Mouse (Mus musculus) intestine, postnatal 0 days (tissue): ENCODE measurements at regions not wholly inside any gene's neighbourhood (a gene's known extent, or its start where the extent isn't known, plus 50 kb on each side); places are given as distances from the start of the nearest gene placed in this dataset.
A peak's percentile ranks its signal among the peaks of the same experiment; 100 is the strongest.

ENCODE experiments used
- ATAC-seq: fragments of 200-750 bp; cut with Nextera tagmentation; 2 replicates; pipeline ENCODE4 v1.8.0; 2017; ENCODE audit warnings: mild to moderate bottlenecking, moderate TSS enrichment, moderate library complexity
- H3K27ac ChIP-seq: fragments of 300-500 bp; sonication (generic); 2 replicates; pipeline ENCODE4 v1.5.1; 2014; ENCODE audit warnings: mild to moderate bottlenecking, low read depth, low read length, moderate library complexity
- H3K27me3 ChIP-seq: fragments of 300-500 bp; sonication (generic); replicated peaks from 2 replicates; pipeline ENCODE4 v1.6.1; 2014; ENCODE audit warnings: low read length, mixed read lengths; ENCODE audit not compliant: control insufficient read depth, insufficient read depth
- H3K36me3 ChIP-seq: fragments of 300-500 bp; sonication (generic); 2 replicates; pipeline ENCODE4 v1.6.1; 2014; ENCODE audit warnings: mild to moderate bottlenecking, moderate library complexity; ENCODE audit not compliant: control insufficient read depth, insufficient read depth
- H3K4me1 ChIP-seq: fragments of 300-500 bp; sonication (generic); replicated peaks from 2 replicates; pipeline ENCODE4 v1.6.1; 2014; ENCODE audit warnings: antibody characterized with exemption, low read length, mixed read lengths; ENCODE audit not compliant: control insufficient read depth, insufficient read depth
- H3K4me2 ChIP-seq: fragments of 300-500 bp; sonication (generic); replicated peaks from 2 replicates; pipeline ENCODE4 v1.6.1; 2014; ENCODE audit warnings: low read depth, mild to moderate bottlenecking, moderate library complexity
- H3K4me3 ChIP-seq: fragments of 300-500 bp; sonication (generic); 2 replicates; pipeline ENCODE4 v1.5.1; 2014; ENCODE audit warnings: low read depth, low read length
- H3K9ac ChIP-seq: fragments of 300-500 bp; sonication (generic); 2 replicates; pipeline ENCODE4 v1.6.1; 2014; ENCODE audit warnings: mild to moderate bottlenecking, low read depth, low read length
- H3K9me3 ChIP-seq: fragments of 300-500 bp; sonication (generic); 2 replicates; pipeline ENCODE4 v1.6.1; 2016; ENCODE audit warnings: mixed run types; ENCODE audit not compliant: control insufficient read depth
- CTCF ChIP-seq: sonication (generic); IDR thresholded peaks from 2 replicates; pipeline ENCODE4 v1.5.1; 2016; ENCODE audit warnings: low read depth, mild to moderate bottlenecking, control low read depth, antibody characterized with exemption, moderate library complexity
- WGBS: fragments of 180-500 bp; shearing (Covaris S2); extraction: QIAGEN DNeasy Blood & Tissue Kit; methylation state at CpG from one replicate; pipeline ENCODE4 v1.1.7; 2014; 5-methylcytosine and 5-hydroxymethylcytosine counted together

- H3K27ac ChIP-seq, result no peak overlapping the region
- H3K4me3 ChIP-seq, result no peak overlapping the region
- no peaks in the 10 kb centered on the region for H3K36me3 ChIP-seq
- no peak for TF ChIP-seq CTCF
- H3K4me2 ChIP-seq, result no peak overlapping the region
- no peaks in the 10 kb centered on the region for H3K4me1 ChIP-seq
- H3K9me3 ChIP-seq, result no peaks in the 10 kb centered on the region
- H3K9ac ChIP-seq, result no peak overlapping the region
- no peaks in the 10 kb centered on the region for H3K27me3 ChIP-seq
- no peak for ATAC-seq
Observed at GRCm38 (mm10) chr16:64023981-64024380, 160.0 kb upstream of the Epha3 start.

DNA sequence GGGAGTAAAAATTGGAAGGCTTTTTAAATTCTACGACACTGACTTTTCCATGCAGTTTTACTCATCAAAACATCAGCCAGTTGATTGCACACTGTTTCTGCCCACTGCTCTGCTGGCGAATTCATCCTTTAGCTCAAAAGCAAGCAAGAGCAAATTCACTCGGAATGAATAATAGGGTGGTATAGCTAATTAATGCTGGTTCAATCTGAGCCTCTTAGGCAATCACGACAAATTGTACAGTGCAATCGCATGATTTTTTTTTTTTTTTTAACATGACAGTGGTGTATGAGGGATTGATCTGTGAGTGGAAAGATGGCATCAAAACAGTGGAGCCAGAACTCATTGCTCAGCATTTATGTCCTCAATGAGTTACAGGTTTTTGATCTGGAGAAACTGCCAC, 136.9 kb upstream of the Epha3 start:
- Histone ChIP-seq H3K27me3 (no peaks in the 10 kb centered on the region), H3K9ac (no peak overlapping the region), H3K9me3 (no peaks in the 10 kb centered on the region), H3K27ac (no peak overlapping the region), H3K4me1 (no peaks in the 10 kb centered on the region), H3K4me3 (no peak overlapping the region), H3K4me2 (no peak overlapping the region), H3K36me3 (no peaks in the 10 kb centered on the region)
- TF ChIP-seq CTCF, result no peak
- no peak for ATAC-seq
- 85% methylated on average over 5 of the region's 5 CpGs for WGBS

GRCm38 (mm10) chr16:63967407-63967806, 103.4 kb upstream of the Epha3 start:
- no peak overlapping the region for H3K9ac ChIP-seq
- no peaks in the 10 kb centered on the region for H3K9me3 ChIP-seq
- H3K27me3 ChIP-seq, result no peaks in the 10 kb centered on the region
- no peak for ATAC-seq
- no peak for TF ChIP-seq CTCF
- no peaks in the 10 kb centered on the region for H3K36me3 ChIP-seq
- no peak overlapping the region for H3K27ac ChIP-seq
- no peak overlapping the region for H3K4me3 ChIP-seq
- no peak overlapping the region for H3K4me2 ChIP-seq
- WGBS, result 82% methylated on average over 2 of the region's 2 CpGs
- H3K4me1 ChIP-seq, result no peaks in the 10 kb centered on the region

- Histone ChIP-seq H3K4me2 (no peak overlapping the region), H3K4me1 (no peaks in the 10 kb centered on the region), H3K27ac (no peak overlapping the region), H3K4me3 (no peak overlapping the region), H3K36me3 (no peaks in the 10 kb centered on the region), H3K27me3 (no peaks in the 10 kb centered on the region), H3K9ac (no peak overlapping the region), H3K9me3 (no peaks in the 10 kb centered on the region)
- WGBS, result 85% methylated on average over 1 of the region's 1 CpGs
- no peak for ATAC-seq
- TF ChIP-seq CTCF, result no peak
Observed at GRCm38 (mm10) chr16:63960786-63961185, 96.8 kb upstream of the Epha3 start.

DNA sequence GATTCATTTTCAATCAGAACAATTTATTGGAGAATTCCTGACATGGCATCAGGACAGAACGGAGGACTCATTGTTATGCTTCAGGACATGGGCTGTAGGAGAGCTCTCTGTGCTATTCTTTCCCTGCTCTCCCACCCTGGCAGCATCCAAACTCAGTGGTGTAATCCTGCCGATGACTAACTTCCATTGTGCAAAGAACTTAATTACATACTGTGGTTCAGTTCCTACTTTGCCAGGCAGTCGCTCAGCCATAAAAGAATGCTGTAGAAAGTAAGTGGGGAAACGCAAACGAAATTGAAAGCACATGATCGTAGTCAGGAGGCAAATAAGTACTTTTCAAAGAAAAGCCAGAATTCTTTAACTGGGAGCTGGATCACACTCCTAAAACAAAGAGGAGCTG, 94.2 kb upstream of the Epha3 start:
- no peaks in the 10 kb centered on the region for H3K36me3 ChIP-seq
- no peak overlapping the region for H3K9ac ChIP-seq
- no peaks in the 10 kb centered on the region for H3K27me3 ChIP-seq
- ATAC-seq, result no peak
- no peak overlapping the region for H3K27ac ChIP-seq
- WGBS, result 50% methylated on average over 6 of the region's 6 CpGs
- peak overlapping the region; percentile 27; the same call in 1 of the 2 replicates for H3K4me2 ChIP-seq
- no peaks in the 10 kb centered on the region for H3K4me1 ChIP-seq
- no peaks in the 10 kb centered on the region for H3K9me3 ChIP-seq
- no peak overlapping the region for H3K4me3 ChIP-seq
- no peak for TF ChIP-seq CTCF

- H3K9ac ChIP-seq, result no peak overlapping the region
- no peak overlapping the region for H3K4me2 ChIP-seq
- no peaks in the 10 kb centered on the region for H3K4me1 ChIP-seq
- no peak overlapping the region for H3K4me3 ChIP-seq
- H3K27ac ChIP-seq, result no peak overlapping the region
- WGBS, result 80% methylated on average over 3 of the region's 3 CpGs
- H3K36me3 ChIP-seq, result no peaks in the 10 kb centered on the region
- no peaks in the 10 kb centered on the region for H3K9me3 ChIP-seq
- TF ChIP-seq CTCF, result no peak
- ATAC-seq, result no peak
- H3K27me3 ChIP-seq, result no peaks in the 10 kb centered on the region
Observed at GRCm38 (mm10) chr16:63925195-63925594, 61.2 kb upstream of the Epha3 start.

DNA sequence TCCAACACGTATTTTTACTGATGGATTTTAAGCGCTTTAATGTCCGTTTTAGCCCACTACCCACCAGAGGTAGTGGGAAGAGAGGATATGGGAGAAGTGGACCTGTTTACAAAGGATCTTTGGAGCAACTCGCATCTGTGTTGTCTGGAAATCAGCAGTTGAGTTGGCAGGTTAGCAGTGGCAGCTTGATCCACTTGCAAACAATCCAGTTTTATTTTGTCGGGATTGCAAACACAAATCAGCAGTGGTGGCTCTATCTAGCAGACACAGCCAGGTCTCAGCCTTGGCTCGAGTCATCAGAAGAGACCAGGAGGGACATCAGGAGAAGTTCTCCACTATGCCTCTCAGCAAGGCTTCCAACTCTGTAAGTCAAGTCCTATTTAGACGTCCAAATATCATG, 57.2 kb upstream of the Epha3 start:
- Histone ChIP-seq H3K4me3 (no peak overlapping the region), H3K36me3 (no peaks in the 10 kb centered on the region), H3K27me3 (no peaks in the 10 kb centered on the region), H3K4me1 (no peaks in the 10 kb centered on the region), H3K9me3 (no peaks in the 10 kb centered on the region), H3K27ac (no peak overlapping the region), H3K9ac (no peak overlapping the region), H3K4me2 (no peak overlapping the region)
- no peak for ATAC-seq
- TF ChIP-seq CTCF, result no peak
- WGBS, result 74% methylated on average over 7 of the region's 7 CpGs
